Mouse (Mus musculus) kidney, embryonic 15.5 days (tissue): ENCODE measurements around the gene Sacm1l. TPM values are rescaled to one million over a fixed set of nuclear protein-coding genes. Genes with fewer than 3 reads are reported as not detected.

Source experiments
- ATAC-seq: fragments of 200-750 bp; cut with Nextera tagmentation; replicated peaks from 2 replicates; pipeline ENCODE4 v1.8.0; 2017; ENCODE audit warnings: moderate TSS enrichment; ENCODE audit not compliant: low FRiP score
- H3K27ac ChIP-seq: fragments of 300-500 bp; sonication (generic); 2 replicates; pipeline ENCODE4 v1.5.1; 2015; ENCODE audit warnings: mild to moderate bottlenecking, inconsistent platforms
- H3K27me3 ChIP-seq: fragments of 300-500 bp; sonication (generic); 2 replicates; pipeline ENCODE4 v1.6.1; 2015; ENCODE audit warnings: inconsistent platforms
- H3K36me3 ChIP-seq: fragments of 300-500 bp; sonication (generic); 2 replicates; pipeline ENCODE4 v1.6.1; 2015; ENCODE audit warnings: inconsistent platforms
- H3K4me1 ChIP-seq: fragments of 300-500 bp; sonication (generic); 2 replicates; pipeline ENCODE4 v1.6.1; 2015; ENCODE audit warnings: inconsistent platforms
- H3K4me2 ChIP-seq: fragments of 300-500 bp; sonication (generic); 2 replicates; pipeline ENCODE4 v1.6.1; 2015; ENCODE audit warnings: moderate library complexity, mild to moderate bottlenecking, inconsistent platforms
- H3K4me3 ChIP-seq: fragments of 300-500 bp; sonication (generic); replicated peaks from 2 replicates; pipeline ENCODE4 v1.5.1; 2015; ENCODE audit warnings: mild to moderate bottlenecking, inconsistent platforms
- H3K9ac ChIP-seq: fragments of 300-500 bp; sonication (generic); 2 replicates; pipeline ENCODE4 v1.6.1; 2015; ENCODE audit warnings: mild to moderate bottlenecking, inconsistent platforms
- H3K9me3 ChIP-seq: fragments of 300-500 bp; sonication (generic); replicated peaks from 2 replicates; pipeline ENCODE4 v1.6.1; 2016; ENCODE audit warnings: inconsistent platforms
- WGBS: fragments of 180-500 bp; shearing (Covaris S2); methylation state at CpG from one replicate; pipeline ENCODE4 v1.1.7; 2015; ENCODE audit warnings: mixed read lengths; 5-methylcytosine and 5-hydroxymethylcytosine counted together
- polyA plus RNA-seq: library from polyadenylated mRNA; unstranded; fragments of >200 nt; fragmentation: Nextera tagmentation; extraction: Ambion mirVana; gene quantifications from 2 replicates; pipeline ENCODE4 v1.2.1, GENCODE M21; 2015

Sacm1l gene
- polyA plus RNA-seq, result 56.1 and 64.2 TPM in 2 replicates

- Histone ChIP-seq H3K9me3 (no peaks in the 10 kb centered on the region), H3K36me3 (no peaks in the 10 kb centered on the region), H3K9ac (peak within 1 kb of the TSS; percentile 97), H3K4me1 (peaks cover 33% of the 10 kb centered on the region), H3K4me2 (peak within 1 kb of the TSS; percentile 64), H3K4me3 (peak within 1 kb of the TSS; percentile 84), H3K27ac (peak within 1 kb of the TSS; percentile 96), H3K27me3 (no peaks in the 10 kb centered on the region)
- peak; percentile 99 for ATAC-seq
- WGBS, result under 1% methylated on average over 66 of the region's 79 CpGs
Measured at GRCm38 (mm10) chr9:123529392-123530157, at the start of gene Sacm1l. TSS of gene Sacm1l (plus strand) at chr9:123529759.

GRCm38 (mm10) chr9:123479876-123480252 is 49.7 kb upstream of the Sacm1l start:
- Histone ChIP-seq H3K27ac (0 out of 2 replicates have a peak overlapping the region, but pooled peaks have one; percentile 89), H3K4me3 (peak overlapping the region; percentile 71), H3K27me3 (no peaks in the 10 kb centered on the region), H3K36me3 (peaks cover 31% of the 10 kb centered on the region), H3K4me1 (peaks cover 62% of the 10 kb centered on the region), H3K9ac (peak overlapping the region; percentile 69), H3K4me2 (peak overlapping the region; percentile 90), H3K9me3 (no peaks in the 10 kb centered on the region)
- 90% methylated on average over 8 of the region's 8 CpGs for WGBS
- no peak for ATAC-seq

- no peaks in the 10 kb centered on the region for H3K9me3 ChIP-seq
- peak overlapping the region; percentile 21; the same call in 1 of the 2 replicates for H3K9ac ChIP-seq
- no peaks in the 10 kb centered on the region for H3K27me3 ChIP-seq
- WGBS, result 78% methylated on average over 18 of the region's 18 CpGs
- H3K4me2 ChIP-seq, result peak overlapping the region; percentile 90
- ATAC-seq, result no peak
- no peak overlapping the region for H3K27ac ChIP-seq
- peaks cover 33% of the 10 kb centered on the region for H3K36me3 ChIP-seq
- H3K4me1 ChIP-seq, result peaks cover 62% of the 10 kb centered on the region
- peak overlapping the region; percentile 71 for H3K4me3 ChIP-seq
Measured at GRCm38 (mm10) chr9:123480253-123480921, 49.2 kb upstream of the Sacm1l start.

GRCm38 (mm10) chr9:123481136-123481535 is 48.4 kb upstream of the Sacm1l start:
- Histone ChIP-seq H3K9me3 (no peaks in the 10 kb centered on the region), H3K4me1 (peaks cover 63% of the 10 kb centered on the region), H3K27me3 (no peaks in the 10 kb centered on the region), H3K4me3 (peak overlapping the region; percentile 71), H3K9ac (no peak overlapping the region), H3K27ac (no peak overlapping the region), H3K36me3 (peaks cover 38% of the 10 kb centered on the region), H3K4me2 (peak overlapping the region; percentile 90)
- no peak for ATAC-seq
- 51% methylated on average over 7 of the region's 7 CpGs for WGBS

- H3K4me2 ChIP-seq, result peak overlapping the region; percentile 9; the same call in 1 of the 2 replicates
- WGBS, result 95% methylated on average over 1 of the region's 1 CpGs
- no peak overlapping the region for H3K9ac ChIP-seq
- no peak overlapping the region for H3K27ac ChIP-seq
- H3K4me1 ChIP-seq, result peaks cover 65% of the 10 kb centered on the region
- no peaks in the 10 kb centered on the region for H3K27me3 ChIP-seq
- ATAC-seq, result no peak
- H3K4me3 ChIP-seq, result no peak overlapping the region
- no peaks in the 10 kb centered on the region for H3K9me3 ChIP-seq
- peaks cover 55% of the 10 kb centered on the region for H3K36me3 ChIP-seq
Measured at GRCm38 (mm10) chr9:123483598-123483997, 46.0 kb upstream of the Sacm1l start.

GRCm38 (mm10) chr9:123484830-123485229 is 44.7 kb upstream of the Sacm1l start:
- H3K4me2 ChIP-seq, result no peak overlapping the region
- H3K27ac ChIP-seq, result no peak overlapping the region
- WGBS, result 92% methylated on average over 3 of the region's 3 CpGs
- no peaks in the 10 kb centered on the region for H3K27me3 ChIP-seq
- no peak overlapping the region for H3K4me3 ChIP-seq
- H3K9me3 ChIP-seq, result no peaks in the 10 kb centered on the region
- peaks cover 67% of the 10 kb centered on the region for H3K4me1 ChIP-seq
- H3K9ac ChIP-seq, result no peak overlapping the region
- H3K36me3 ChIP-seq, result peaks cover 55% of the 10 kb centered on the region
- ATAC-seq, result no peak

- no peaks in the 10 kb centered on the region for H3K27me3 ChIP-seq
- peaks cover 55% of the 10 kb centered on the region for H3K36me3 ChIP-seq
- H3K9me3 ChIP-seq, result no peaks in the 10 kb centered on the region
- 90% methylated on average over 4 of the region's 4 CpGs for WGBS
- peaks cover 65% of the 10 kb centered on the region for H3K4me1 ChIP-seq
- H3K27ac ChIP-seq, result no peak overlapping the region
- H3K4me3 ChIP-seq, result no peak overlapping the region
- no peak overlapping the region for H3K4me2 ChIP-seq
- no peak for ATAC-seq
- no peak overlapping the region for H3K9ac ChIP-seq
Measured at GRCm38 (mm10) chr9:123485561-123485960, 44.0 kb upstream of the Sacm1l start.

GRCm38 (mm10) chr9:123486635-123487034 is 42.9 kb upstream of the Sacm1l start:
- no peak overlapping the region for H3K27ac ChIP-seq
- peaks cover 54% of the 10 kb centered on the region for H3K36me3 ChIP-seq
- H3K27me3 ChIP-seq, result no peaks in the 10 kb centered on the region
- H3K4me2 ChIP-seq, result no peak overlapping the region
- no peak for ATAC-seq
- no peak overlapping the region for H3K9ac ChIP-seq
- no peak overlapping the region for H3K4me3 ChIP-seq
- H3K9me3 ChIP-seq, result no peaks in the 10 kb centered on the region
- 68% methylated on average over 3 of the region's 3 CpGs for WGBS
- H3K4me1 ChIP-seq, result peaks cover 63% of the 10 kb centered on the region

GRCm38 (mm10) chr9:123489073-123489472 is 40.5 kb upstream of the Sacm1l start:
- H3K4me1 ChIP-seq, result peaks cover 49% of the 10 kb centered on the region
- peaks cover 32% of the 10 kb centered on the region for H3K36me3 ChIP-seq
- 51% methylated on average over 2 of the region's 2 CpGs for WGBS

GRCm38 (mm10) chr9:123489727-123490343 is 39.7 kb upstream of the Sacm1l start:
- Histone ChIP-seq H3K4me1 (peaks cover 48% of the 10 kb centered on the region), H3K9me3 (no peaks in the 10 kb centered on the region), H3K9ac (no peak overlapping the region), H3K4me2 (no peak overlapping the region), H3K36me3 (peaks cover 24% of the 10 kb centered on the region), H3K27ac (peak overlapping the region; percentile 74), H3K4me3 (no peak overlapping the region), H3K27me3 (no peaks in the 10 kb centered on the region)
- WGBS, result 40% methylated on average over 9 of the region's 9 CpGs
- peak; percentile 38; the same call in 1 of the 2 replicates for ATAC-seq

More at GRCm38 (mm10) chr9:123489073-123489472, 40.5 kb upstream of the Sacm1l start:
- no peak overlapping the region for H3K4me3 ChIP-seq
- no peak overlapping the region for H3K27ac ChIP-seq
- no peaks in the 10 kb centered on the region for H3K9me3 ChIP-seq
- no peak overlapping the region for H3K4me2 ChIP-seq
- no peak for ATAC-seq
- H3K27me3 ChIP-seq, result no peaks in the 10 kb centered on the region
- no peak overlapping the region for H3K9ac ChIP-seq

- no peak overlapping the region for H3K4me3 ChIP-seq
- peaks cover 51% of the 10 kb centered on the region for H3K4me1 ChIP-seq
- 73% methylated on average over 5 of the region's 5 CpGs for WGBS
- no peak overlapping the region for H3K9ac ChIP-seq
- no peak overlapping the region for H3K4me2 ChIP-seq
- peaks cover 18% of the 10 kb centered on the region for H3K36me3 ChIP-seq
- no peaks in the 10 kb centered on the region for H3K9me3 ChIP-seq
- no peaks in the 10 kb centered on the region for H3K27me3 ChIP-seq
- 0 out of 2 replicates have a peak overlapping the region, but pooled peaks have one; percentile 7 for H3K27ac ChIP-seq
- ATAC-seq, result no peak
Measured at GRCm38 (mm10) chr9:123490930-123491329, 38.6 kb upstream of the Sacm1l start.
